Mouse (Mus musculus) forebrain, embryonic 16.5 days (tissue): Measurements from ENCODE around the gene Naa11. TPM values are rescaled to one million over a fixed set of nuclear protein-coding genes. Genes with fewer than 3 reads are reported as not detected.

Experiments used
- ATAC-seq: fragments of 200-750 bp; cut with Nextera tagmentation; 2 replicates; pipeline ENCODE4 v1.8.0; 2017; ENCODE audit warnings: mild to moderate bottlenecking, moderate library complexity
- H3K27ac ChIP-seq: fragments of 300-500 bp; sonication (generic); 2 replicates; pipeline ENCODE4 v1.5.1; 2014; ENCODE audit warnings: low read length, control low read depth
- H3K27me3 ChIP-seq: fragments of 300-500 bp; sonication (generic); replicated peaks from 2 replicates; pipeline ENCODE4 v1.6.1; 2014; ENCODE audit warnings: low read length; ENCODE audit not compliant: control insufficient read depth, insufficient read depth
- H3K36me3 ChIP-seq: fragments of 300-500 bp; sonication (generic); 2 replicates; pipeline ENCODE4 v1.6.1; 2014; ENCODE audit not compliant: control insufficient read depth, insufficient read depth
- H3K4me1 ChIP-seq: fragments of 300-500 bp; sonication (generic); replicated peaks from 2 replicates; pipeline ENCODE4 v1.6.1; 2014; ENCODE audit warnings: low read length; ENCODE audit not compliant: control insufficient read depth, insufficient read depth
- H3K4me2 ChIP-seq: fragments of 300-500 bp; sonication (generic); 2 replicates; pipeline ENCODE4 v1.6.1; 2014; ENCODE audit warnings: mild to moderate bottlenecking, low read length, control low read depth
- H3K4me3 ChIP-seq: fragments of 300-500 bp; sonication (generic); replicated peaks from 2 replicates; pipeline ENCODE4 v1.5.1; 2014; ENCODE audit warnings: mild to moderate bottlenecking, low read length, control low read depth
- H3K9ac ChIP-seq: fragments of 300-500 bp; sonication (generic); replicated peaks from 2 replicates; pipeline ENCODE4 v1.6.1; 2014; ENCODE audit warnings: low read depth, low read length, control low read depth
- H3K9me3 ChIP-seq: fragments of 300-500 bp; sonication (generic); 2 replicates; pipeline ENCODE4 v1.6.1; 2016; ENCODE audit warnings: low read length; ENCODE audit not compliant: control insufficient read depth
- WGBS: fragments of 180-500 bp; shearing (Covaris S2); extraction: QIAGEN DNeasy Blood & Tissue Kit; methylation state at CpG from one replicate; pipeline ENCODE4 v1.1.7; 2014; 5-methylcytosine and 5-hydroxymethylcytosine counted together
- polyA plus RNA-seq: library from polyadenylated mRNA; unstranded; fragments of >200 nt; fragmentation: Nextera tagmentation; extraction: Ambion mirVana; gene quantifications from 2 replicates; pipeline ENCODE4 v1.2.1, GENCODE M21; 2015

Naa11 gene
- polyA plus RNA-seq, 1 experiment from 2014 or later = 0.08 TPM

DNA sequence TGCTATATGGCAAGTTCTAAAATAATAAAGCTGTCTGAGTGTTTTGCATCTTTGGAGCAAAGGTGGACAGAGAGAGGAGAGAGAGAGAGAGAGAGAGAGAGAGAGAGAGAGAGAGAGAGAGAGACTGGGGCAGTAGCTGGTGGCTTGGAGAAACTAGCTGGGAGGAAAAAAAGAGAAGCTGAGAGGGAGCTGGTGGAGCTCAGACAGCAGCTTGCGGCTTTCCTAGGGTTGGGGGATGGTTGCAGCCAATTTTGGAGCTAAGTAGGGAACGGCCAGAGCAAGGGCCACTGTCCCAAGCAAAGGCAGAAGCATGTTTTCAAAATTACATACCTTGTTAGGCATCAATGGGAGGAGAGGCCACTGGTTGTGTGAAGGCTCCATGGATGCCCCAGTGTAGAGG is 36.0 kb downstream of the Naa11 start:
- no peak for ATAC-seq
- Histone ChIP-seq H3K27me3 (no peaks in the 10 kb centered on the region), H3K9me3 (peaks cover 3% of the 10 kb centered on the region; the same call in 1 of the 2 replicates)

DNA sequence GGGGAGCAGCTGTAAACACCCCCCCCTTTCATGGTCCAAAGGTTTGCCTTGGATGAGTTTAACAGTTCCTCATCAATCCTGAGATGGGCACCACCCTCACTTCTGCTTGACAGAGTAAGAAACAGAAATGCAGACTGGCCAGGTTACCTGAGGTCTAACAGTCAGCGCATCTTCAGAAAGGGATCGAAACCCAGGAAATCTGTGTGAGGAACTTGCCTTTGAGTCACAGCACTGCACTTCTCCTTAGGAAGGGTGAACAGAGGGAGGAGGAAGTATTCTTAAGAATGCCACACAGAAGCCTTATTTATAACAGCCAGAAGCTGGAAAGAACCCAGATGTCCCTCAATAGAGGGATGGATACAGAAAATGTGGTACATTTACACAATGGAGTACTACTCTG is 37.0 kb downstream of the Naa11 start:
- no peaks in the 10 kb centered on the region for H3K27me3 ChIP-seq
- ATAC-seq = no peak
- no peaks in the 10 kb centered on the region for H3K4me1 ChIP-seq
- H3K4me2 ChIP-seq = no peak overlapping the region
- WGBS = 96% methylated on average over 2 of the region's 2 CpGs
- no peak overlapping the region for H3K9ac ChIP-seq
- no peak overlapping the region for H3K27ac ChIP-seq
- no peaks in the 10 kb centered on the region for H3K36me3 ChIP-seq
- H3K4me3 ChIP-seq = no peak overlapping the region
- peaks cover 3% of the 10 kb centered on the region; the same call in 1 of the 2 replicates for H3K9me3 ChIP-seq

More for the DNA sequence above, 36.0 kb downstream of the Naa11 start:
- WGBS = 59% methylated on average over 2 of the region's 2 CpGs
- no peaks in the 10 kb centered on the region for H3K36me3 ChIP-seq
- H3K27ac ChIP-seq = no peak overlapping the region
- H3K4me2 ChIP-seq = no peak overlapping the region
- no peaks in the 10 kb centered on the region for H3K4me1 ChIP-seq
- no peak overlapping the region for H3K9ac ChIP-seq
- no peak overlapping the region for H3K4me3 ChIP-seq

DNA sequence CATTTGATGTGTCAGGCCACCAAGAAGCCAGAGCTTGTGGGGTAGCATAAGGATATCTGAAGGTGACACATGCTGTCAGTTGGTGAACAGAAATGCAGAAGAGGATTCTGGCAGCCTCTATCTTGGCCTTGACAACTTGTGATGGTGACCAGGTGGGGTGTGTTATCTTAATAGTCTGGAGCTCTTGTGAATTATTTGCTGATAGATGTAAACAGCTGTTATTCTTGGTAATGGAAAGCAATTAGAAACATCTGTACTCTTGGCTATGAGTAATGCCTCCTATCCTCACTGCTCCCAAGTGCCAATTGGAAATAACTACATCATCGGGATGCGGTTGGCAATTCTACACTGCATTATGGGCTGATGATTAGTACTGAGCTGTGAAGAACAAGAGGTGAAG is 43.4 kb downstream of the Naa11 start:
- H3K4me1 ChIP-seq = 0 out of 2 replicates have a peak, but pooled peaks cover 2% of the 10 kb centered on the region
- no peak overlapping the region for H3K9ac ChIP-seq
- 51% methylated on average over 2 of the region's 2 CpGs for WGBS
- no peaks in the 10 kb centered on the region for H3K36me3 ChIP-seq
- no peak overlapping the region for H3K4me2 ChIP-seq
- no peak for ATAC-seq
- no peaks in the 10 kb centered on the region for H3K9me3 ChIP-seq
- no peak overlapping the region for H3K27ac ChIP-seq
- H3K27me3 ChIP-seq = no peaks in the 10 kb centered on the region
- H3K4me3 ChIP-seq = no peak overlapping the region

DNA sequence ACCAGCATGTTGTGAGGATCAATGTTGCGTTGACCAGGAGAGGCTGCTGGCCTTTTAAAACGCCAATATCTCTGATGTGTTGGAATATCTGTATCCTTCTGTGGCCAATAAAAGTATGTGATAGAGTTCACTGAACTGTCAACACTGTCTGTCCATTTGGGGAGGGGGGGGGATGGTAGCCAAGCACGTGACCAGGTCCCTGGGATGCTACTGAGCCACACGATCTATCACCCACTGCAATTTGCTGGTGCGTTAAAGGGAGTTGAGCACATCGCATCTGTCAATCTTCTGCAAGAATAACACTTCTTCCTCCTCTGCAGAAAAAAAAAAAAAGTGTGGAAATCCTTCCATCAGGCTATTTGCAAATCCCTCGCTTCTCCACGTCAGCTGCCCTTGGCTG is 43.9 kb downstream of the Naa11 start:
- no peak overlapping the region for H3K9ac ChIP-seq
- WGBS = 67% methylated on average over 8 of the region's 8 CpGs
- no peaks in the 10 kb centered on the region for H3K27me3 ChIP-seq
- H3K4me3 ChIP-seq = no peak overlapping the region
- no peak overlapping the region for H3K4me2 ChIP-seq
- no peaks in the 10 kb centered on the region for H3K36me3 ChIP-seq
- H3K4me1 ChIP-seq = 0 out of 2 replicates have a peak, but pooled peaks cover 2% of the 10 kb centered on the region
- H3K9me3 ChIP-seq = no peaks in the 10 kb centered on the region
- H3K27ac ChIP-seq = no peak overlapping the region
- ATAC-seq = no peak

DNA sequence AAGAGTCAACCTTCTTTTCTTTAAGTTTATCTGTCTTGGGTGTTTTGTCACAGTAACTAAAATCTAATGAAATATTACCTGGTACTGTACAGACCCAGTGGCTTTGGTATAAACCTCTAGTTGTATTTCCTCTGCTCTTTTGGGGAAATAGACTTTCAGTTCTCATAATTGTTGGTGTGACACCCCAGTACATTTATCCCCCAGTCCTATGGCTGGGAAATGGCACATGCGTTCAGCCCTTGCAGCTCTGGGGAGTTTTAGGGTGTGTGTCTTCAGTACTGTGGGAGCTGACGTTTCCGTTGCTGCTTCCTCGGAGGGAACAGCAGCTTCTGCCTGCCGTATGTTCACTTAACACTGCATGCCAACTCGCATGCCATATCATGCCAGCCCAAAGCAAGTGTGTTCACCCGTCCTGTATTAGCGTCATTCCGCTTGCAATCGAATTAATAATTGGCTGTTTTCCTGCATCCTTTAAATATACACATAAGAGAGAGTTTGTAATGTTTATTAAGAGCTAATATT is 46.4 kb downstream of the Naa11 start:
- Histone ChIP-seq H3K9me3 (no peaks in the 10 kb centered on the region), H3K4me3 (no peak overlapping the region), H3K27me3 (no peaks in the 10 kb centered on the region), H3K9ac (no peak overlapping the region), H3K4me1 (0 out of 2 replicates have a peak, but pooled peaks cover 2% of the 10 kb centered on the region), H3K36me3 (no peaks in the 10 kb centered on the region), H3K4me2 (no peak overlapping the region), H3K27ac (no peak overlapping the region)
- WGBS = 63% methylated on average over 10 of the region's 10 CpGs
- peak; percentile 75; the same call in 1 of the 2 replicates for ATAC-seq

DNA sequence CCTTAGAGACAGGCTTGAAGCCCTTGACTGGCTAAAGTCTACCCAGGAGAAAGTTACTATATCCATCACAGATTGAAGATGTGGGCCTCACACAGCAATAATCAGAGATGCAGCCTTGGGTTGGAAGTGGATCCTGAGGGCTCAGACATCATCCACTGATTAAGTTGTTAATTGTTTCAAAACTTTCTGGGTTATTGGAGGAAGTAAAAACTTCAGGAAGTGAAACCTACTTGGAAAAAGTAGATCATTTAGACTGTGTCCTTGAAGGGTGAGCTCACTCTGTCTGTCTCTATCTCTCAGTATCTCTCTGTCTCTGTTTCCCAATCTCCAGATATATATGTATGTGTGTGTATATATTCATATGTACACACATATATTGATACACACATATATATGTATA is 47.0 kb downstream of the Naa11 start:
- Histone ChIP-seq H3K9me3 (no peaks in the 10 kb centered on the region), H3K9ac (no peak overlapping the region), H3K4me2 (no peak overlapping the region), H3K4me1 (0 out of 2 replicates have a peak, but pooled peaks cover 2% of the 10 kb centered on the region), H3K4me3 (no peak overlapping the region), H3K27ac (no peak overlapping the region), H3K27me3 (no peaks in the 10 kb centered on the region), H3K36me3 (no peaks in the 10 kb centered on the region)
- ATAC-seq = no peak

DNA sequence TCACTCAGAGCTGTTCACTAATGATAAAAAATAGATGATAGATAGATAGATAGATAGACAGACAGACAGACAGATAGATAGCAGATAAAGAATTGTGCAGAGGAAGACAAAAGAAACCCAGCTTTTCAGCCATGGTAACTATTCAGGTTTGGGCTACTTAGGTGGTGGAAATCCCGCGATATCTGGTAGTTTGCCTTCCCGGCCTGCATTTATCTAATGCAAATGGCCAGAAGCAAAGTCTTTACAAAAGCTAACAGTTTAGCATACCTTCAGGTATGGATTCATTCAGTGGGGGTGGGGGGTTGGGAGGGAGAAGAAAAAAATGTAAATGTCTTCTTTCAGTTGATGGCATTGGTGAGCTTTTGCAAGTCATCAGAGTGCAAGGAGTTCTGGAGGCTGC is 48.0 kb downstream of the Naa11 start:
- no peaks in the 10 kb centered on the region for H3K27me3 ChIP-seq
- H3K4me3 ChIP-seq = no peak overlapping the region
- WGBS = 85% methylated on average over 3 of the region's 3 CpGs

DNA sequence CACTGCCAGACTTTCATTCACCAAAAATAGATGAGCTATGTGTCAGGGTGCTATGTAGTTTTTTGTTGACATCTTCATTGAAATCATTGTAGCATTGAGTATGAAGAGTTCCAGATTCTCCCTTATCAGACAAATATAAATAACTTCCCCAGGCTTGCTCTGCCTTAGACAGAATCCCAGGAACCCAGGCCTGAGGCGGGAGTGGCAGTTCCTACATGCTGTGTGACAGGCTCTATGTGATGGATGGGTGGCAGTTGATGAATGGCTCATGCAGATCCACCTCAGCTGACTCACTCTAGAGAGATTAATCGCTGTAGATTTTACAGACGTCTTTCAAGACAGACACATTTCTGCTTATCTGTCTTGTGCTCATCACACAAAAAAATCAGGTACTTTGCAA is 57.4 kb downstream of the Naa11 start:
- ATAC-seq = no peak
- no peak overlapping the region for H3K9ac ChIP-seq
- H3K4me3 ChIP-seq = no peak overlapping the region
- H3K9me3 ChIP-seq = no peaks in the 10 kb centered on the region
- no peaks in the 10 kb centered on the region for H3K36me3 ChIP-seq
- 0 out of 2 replicates have a peak, but pooled peaks cover 2% of the 10 kb centered on the region for H3K4me1 ChIP-seq
- no peaks in the 10 kb centered on the region for H3K27me3 ChIP-seq
- 70% methylated on average over 3 of the region's 3 CpGs for WGBS
- H3K27ac ChIP-seq = no peak overlapping the region
- no peak overlapping the region for H3K4me2 ChIP-seq

More for the DNA sequence above, 48.0 kb downstream of the Naa11 start:
- ATAC-seq = no peak
- Histone ChIP-seq H3K9me3 (no peaks in the 10 kb centered on the region), H3K9ac (no peak overlapping the region), H3K36me3 (no peaks in the 10 kb centered on the region), H3K4me1 (0 out of 2 replicates have a peak, but pooled peaks cover 2% of the 10 kb centered on the region), H3K4me2 (no peak overlapping the region), H3K27ac (no peak overlapping the region)
